Mouse (Mus musculus) brain, adult 2 months (tissue): ENCODE measurements at regions not wholly inside any gene's neighbourhood (a gene's known extent, or its start where the extent isn't known, plus 50 kb on each side); places are given as distances from the start of the nearest gene placed in this dataset.

ENCODE experiments used
- DNase-seq: peaks from one replicate; pipeline ENCODE4 v3.0.0; 2011; ENCODE audit warnings: low read depth, low spot score

DNA sequence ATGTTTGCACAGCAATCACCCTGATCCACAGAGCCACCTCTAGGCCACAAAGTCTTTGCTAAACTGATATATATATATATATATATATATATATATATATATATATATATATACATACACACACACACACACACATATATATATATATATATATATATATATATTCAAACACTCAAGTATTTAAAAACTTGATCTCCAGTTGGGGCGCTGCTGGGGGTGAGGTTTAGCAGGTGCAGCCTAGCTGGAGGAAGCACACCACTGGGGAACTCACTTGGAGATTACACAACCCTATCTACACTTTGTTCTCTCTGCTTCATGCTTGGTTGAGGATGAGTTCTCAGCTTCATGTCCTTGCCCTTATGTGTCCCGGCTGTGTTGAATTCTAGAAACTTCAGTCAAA is 153.6 kb upstream of the Sdk2 start:
- DNase-seq, result no peak

DNA sequence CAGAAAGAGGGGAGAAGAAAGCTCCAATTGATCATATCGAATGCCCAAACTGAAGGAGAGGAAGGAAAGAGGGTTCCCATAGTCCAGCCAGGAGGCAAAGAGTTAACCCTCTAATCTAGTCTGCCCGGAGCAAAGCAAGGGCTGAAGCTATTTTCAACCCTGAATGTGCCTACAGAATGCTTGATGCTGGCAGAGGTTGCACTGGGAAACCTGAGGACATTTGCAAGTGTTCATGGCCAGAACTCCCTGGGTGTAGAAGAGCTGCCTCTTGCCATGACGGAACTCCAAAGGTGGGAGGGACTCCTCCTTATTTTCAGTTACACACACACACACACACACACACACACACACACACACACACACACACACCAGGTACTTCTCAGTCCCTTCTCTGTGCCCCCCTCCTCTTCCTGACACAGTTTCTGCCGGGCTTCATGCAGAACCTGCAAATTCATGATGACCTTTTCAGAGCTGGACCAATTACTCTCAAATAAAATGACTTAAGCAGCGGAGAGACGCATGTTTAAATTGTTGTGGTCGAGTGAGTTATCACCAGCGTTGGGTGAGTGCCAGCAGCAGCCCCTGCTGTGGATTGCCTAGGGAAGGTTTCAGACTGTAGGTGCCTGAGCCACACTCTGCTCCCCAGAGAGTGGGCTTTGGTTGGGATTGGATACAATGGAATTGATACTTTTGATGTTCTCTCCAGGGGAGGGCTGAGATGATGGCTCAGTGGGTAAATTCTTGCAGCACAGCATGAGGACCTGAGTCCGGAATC is 152.1 kb upstream of the Sdk2 start:
- DNase-seq, result no peak

DNA sequence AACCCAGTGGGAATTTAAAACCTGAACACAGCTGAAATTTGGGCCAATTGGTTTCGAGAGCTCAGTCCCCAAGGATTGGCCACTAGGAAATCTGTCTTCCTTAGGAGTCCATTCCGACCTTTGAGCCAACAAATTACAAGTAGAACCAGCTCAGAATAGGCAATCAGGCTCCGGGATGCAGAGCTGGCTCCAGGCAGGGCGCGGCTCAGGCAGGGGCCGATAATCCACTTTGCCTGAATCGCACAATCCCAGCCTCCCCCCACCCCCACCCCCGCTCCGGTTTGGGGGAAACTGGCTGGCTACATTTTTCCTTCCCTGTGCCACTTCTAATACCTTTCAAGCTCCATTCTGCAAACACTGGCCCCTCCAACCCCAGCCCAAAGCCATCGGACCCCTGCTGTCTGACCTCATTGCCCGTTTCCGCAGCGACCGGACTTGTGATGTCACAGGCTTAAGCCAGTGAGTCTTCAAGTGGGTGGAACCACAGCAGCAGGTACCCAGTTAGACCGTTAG is 150.5 kb upstream of the Sdk2 start:
- DNase-seq, result peak; percentile 27

DNA sequence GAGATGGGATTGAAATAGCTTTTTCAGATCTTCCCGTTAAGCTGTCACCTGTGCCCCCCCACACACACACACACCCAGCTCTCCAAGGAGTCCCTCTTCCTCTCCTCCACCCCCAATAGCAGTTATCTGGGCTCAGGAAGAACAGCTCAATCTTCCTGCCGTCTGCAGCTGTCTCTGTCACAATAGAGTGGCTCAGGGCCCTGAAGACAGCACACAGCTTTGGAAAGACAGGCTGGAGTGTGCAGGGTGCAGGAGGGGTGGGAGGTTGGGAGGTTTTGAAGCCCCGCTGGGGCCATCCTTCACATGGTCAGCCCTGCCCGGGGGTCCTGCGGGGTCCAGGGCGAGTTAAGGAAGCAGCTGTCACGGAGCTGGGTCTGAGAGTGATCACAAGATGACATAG is 149.6 kb upstream of the Sdk2 start:
- DNase-seq, result peak; percentile 58

DNA sequence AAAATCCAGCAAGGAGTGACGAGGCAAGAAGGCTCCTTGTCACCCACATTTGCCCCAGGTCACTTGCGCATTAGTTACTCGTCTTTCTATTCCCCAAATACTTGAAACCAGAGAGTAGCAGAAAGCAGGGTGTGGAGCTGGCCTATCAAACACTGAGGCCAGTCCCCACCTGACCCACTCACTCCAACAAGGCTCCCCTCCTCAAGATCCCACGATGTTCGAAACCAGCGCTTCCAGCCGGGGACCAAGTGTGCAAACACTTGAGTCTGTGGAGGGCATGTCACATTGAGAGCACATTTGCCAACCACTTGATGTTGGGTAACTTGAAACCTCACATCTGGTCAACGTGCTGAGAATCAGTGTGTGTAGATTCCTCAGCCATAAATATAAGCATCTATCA is 148.4 kb upstream of the Sdk2 start:
- no peak for DNase-seq

DNA sequence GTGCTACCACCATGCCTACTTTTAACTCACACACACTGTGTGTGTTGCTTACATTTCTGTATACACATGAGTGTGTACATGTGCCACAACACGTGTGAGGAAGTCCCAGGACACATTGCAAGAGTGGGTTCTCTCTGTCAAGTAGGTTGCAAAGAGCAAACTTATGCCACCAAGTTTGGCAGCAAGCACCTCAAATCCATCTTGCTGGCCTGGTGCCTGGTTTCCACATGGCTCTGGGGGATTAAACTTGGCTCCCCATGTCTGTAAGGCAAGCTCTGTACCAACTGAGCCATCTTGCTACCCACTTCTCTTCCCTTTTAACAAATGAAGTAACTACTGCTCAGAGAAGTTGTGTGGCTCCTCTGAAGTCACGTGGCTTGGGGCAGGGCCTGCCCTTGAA is 145.3 kb upstream of the Sdk2 start:
- peak; percentile 52 for DNase-seq

DNA sequence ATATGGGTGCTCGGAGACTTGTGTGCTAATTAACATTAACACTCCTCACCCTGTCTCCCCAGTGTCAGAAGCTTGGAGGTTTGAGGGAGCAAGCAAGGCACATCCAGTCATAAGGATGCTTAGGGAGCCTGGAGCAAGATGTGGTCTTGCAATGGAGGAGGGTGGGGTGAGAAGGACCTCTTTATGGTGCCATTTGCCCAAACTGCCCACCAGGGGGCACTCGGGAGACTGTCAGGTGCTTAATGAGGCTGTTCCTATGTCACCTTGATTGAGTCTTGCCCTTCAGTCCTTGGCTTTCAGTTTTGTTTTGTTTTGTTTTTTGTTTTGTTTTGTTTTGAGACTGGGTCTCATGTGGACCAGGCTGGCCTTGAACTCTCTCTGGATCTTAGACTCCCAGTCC is 138.3 kb upstream of the Sdk2 start:
- peak; percentile 74 for DNase-seq

DNA sequence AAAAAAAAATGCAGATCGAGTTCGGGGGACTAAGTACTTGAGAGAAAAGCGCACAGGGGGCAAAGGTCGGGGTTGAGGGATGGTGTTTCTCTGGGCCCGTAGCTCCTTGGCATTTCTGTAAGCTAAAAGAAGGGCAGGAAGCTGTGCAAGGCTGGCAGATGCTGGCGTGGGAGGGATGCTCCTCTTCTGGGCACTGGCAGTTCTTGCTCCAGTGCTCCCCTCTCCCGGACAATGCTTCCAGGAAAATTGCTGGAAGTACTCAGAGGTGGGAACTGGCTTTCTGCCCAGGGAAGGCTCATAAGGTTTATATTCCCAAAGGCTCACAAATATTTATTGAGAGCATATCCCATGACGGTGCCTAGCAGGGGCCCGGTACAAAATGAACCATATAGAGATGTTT is 136.6 kb upstream of the Sdk2 start:
- peak; percentile 26 for DNase-seq

DNA sequence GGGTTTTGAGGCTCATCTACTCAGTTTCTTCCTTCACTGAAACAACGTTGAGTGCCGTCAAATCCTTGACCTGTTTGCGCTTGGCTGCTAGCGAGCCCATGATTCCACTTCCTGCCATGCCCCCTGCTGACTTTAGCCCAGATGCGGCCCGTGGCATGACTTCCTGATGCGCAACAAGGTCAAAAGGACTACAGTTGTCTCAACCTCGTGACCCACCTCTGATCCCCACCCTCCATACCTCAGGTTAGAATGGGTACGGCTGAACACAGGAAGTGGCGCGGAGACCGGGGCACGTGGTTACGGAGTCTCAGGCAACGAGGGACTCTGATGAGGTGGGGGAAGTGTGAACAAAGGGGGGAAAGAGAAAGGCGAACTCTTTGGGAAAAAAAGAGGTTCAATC is 135.6 kb upstream of the Sdk2 start:
- no peak for DNase-seq

DNA sequence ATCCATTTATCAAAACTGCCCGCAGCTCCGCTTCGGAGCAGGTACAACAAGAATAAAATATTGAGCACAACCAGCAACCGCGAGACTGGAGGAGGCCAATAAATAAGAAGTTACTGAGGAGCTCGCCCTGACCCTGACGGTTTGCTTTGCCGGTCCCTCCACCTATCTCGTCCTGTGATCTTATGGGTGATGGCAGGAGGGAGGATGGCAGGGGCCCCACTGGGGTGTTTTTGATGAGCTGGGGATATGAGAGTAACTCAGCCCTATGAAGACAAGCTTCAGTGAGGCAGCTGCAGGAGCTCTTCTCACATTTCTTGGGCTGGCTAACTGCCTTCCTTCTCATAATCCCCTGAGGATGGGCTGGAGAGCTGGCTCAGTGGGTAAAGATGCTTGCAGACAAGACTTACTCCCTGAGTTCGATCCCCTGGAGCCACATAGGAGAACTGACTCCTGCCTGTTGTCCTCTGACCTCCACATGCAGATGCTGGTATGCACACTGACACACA is 132.3 kb upstream of the Sdk2 start:
- DNase-seq, result no peak

DNA sequence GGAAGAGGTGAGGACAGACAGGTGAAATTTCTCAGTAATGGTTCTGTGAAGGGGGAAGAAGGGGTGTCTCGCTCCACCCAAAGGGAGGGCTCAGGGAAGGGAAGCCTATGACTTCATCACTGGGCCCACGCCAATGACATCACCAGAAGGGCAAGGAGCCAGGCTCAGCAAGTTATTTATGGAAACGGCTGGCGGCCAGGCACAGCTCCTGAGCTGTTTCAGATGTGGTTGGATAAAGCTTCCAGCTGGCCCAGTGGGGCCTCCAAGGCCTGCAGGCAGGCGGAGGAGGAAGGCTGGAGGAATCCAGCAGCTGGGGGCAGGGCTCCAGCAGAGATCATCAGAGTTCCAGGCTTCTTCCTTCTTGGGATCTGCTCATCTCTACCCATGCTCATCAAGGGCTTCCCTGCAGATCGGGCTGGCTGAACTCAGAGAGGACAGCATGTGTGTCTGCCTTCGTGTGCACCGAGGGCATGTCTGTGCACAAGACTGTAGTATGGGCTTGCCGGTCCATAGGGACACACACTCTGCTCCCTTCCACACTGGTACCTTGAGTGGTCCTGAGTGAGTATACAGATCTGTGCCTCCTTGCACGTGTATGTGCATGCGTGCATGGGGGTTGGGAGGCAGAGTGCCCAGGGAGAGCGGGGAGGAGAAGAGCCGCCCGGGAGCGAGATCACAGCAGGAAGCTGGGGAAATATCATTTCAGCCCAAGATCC is 131.6 kb upstream of the Sdk2 start:
- peak; percentile 95 for DNase-seq

DNA sequence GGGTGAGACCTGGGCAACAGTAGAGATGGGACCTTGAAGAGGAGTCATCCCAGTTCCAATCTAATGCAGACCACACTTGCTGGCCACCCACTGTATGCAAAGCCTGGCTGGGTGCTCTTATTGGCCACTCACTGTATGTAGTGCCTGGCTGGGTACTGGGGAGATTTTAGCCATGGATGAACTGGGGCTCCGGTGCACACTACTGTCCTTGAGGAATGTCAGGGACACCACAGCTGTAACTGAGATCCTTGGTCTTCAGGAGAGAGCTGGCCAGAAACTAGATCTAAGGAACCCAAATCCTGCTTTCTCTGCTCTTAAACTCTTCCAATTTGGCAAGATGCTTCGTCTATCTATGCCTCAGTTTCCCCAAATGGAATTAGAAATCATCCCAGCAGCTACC is 128.4 kb upstream of the Sdk2 start:
- no peak for DNase-seq

DNA sequence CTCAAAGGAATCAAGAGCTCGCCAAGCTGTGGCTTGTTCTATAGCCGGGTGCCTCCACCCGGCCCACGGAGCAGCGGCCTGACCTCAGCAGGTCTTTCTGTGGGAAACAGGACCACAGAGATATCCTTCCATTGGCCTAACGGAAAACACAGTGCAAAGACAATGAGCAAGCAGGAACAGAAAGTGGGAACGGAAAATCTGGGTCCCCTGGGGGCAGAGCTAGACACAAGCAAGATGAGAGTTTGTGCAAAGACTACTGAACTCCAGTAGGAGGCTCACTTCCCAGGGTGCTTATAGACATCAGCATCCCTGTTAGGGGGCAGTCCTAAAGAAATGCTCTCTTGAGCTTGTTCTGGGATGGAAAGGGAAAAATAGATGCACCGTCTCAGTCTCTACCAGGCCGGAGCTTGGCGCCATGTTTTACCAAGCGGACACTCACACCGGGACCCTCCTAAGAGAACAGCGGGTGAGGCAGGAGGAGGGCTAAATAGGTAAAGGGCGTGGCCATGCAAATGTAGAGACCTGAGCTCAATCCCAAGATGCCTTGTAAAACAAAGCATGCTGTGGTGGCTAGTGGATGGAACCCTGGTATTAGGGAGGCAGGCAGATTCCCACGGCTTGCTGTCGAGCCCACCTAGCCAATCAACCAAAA is 127.3 kb upstream of the Sdk2 start:
- no peak for DNase-seq

DNA sequence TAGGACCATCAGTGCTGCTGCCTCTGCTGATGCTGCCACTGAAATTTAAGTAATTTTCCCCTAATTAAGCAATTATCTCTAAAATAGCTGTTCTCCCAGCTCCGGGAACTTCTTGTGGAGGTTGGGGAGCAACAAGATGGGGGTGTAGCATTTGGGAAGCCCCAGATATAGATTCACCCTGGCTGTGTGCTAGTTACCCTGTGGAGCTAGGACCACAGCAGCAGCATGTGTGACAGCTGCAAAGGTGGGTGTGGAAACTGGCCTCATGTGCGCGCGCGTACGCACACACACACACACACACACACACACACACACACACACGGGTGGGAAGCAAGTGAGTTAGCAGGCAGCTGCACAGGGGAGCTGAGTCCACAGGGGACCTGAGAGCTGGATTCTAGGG is 126.2 kb upstream of the Sdk2 start:
- peak; percentile 88 for DNase-seq

DNA sequence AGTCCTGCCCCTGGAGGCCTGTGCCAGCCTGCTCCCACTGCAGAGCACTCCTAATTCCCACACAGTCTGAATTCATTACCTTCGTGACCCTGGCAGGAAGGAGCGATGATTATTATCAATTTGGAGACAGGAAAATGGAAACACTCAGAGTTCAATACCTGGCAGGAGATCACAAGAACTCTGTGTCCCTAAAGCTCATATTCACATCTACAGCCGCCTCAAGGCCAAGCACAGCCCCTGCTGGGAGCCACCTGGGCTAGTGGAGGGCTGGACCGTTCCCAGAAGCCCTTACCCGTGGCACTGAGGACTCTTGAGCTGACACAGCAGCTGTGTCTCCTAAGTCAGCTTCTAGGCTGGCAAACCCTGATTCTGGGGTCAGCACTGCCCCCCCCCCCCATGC is 124.8 kb upstream of the Sdk2 start:
- DNase-seq, result no peak

DNA sequence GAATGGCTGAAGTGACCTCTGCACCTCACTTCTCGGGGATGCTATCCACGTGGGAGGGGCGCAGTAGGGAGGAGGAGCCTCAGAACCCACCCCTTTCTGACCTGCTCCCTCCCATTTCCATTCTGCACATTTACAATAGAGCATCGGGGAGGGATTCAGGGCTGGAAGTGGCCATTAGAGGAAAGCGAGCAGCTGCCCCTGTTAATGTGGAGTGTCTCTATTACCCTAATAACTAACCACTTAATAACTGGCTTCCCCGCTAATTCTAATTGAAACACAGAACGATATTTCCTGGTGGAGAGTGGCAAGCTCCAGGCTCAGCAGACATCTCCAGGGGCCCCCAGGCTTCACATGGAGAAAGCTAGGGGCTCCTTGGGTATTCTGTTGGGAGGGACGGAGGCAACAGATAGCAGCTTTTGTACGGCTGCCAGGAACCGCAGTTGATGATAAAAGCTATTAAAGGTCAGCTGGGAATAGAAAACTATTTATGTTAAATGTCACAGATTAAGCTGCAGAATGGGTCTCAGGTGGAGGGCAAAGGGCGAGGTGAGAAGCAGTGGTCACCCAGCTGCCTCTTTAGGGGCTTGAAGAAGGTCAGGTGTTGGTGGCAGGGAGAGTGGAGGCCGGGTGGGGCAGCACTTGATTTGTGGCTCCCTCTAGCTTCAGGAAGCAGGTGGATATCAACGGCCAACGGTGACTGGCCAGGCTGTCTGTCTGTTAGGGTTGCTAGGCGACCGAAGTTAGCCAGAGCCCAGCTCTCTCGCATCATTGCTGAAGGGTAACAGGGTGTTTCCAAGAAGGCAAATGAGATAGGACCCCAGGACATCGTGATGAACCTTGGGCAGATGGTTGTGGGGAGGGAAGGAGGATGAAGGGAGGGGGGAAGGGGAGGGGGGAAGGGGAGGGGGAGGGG is 118.4 kb upstream of the Sdk2 start:
- peak; percentile 77 for DNase-seq

DNA sequence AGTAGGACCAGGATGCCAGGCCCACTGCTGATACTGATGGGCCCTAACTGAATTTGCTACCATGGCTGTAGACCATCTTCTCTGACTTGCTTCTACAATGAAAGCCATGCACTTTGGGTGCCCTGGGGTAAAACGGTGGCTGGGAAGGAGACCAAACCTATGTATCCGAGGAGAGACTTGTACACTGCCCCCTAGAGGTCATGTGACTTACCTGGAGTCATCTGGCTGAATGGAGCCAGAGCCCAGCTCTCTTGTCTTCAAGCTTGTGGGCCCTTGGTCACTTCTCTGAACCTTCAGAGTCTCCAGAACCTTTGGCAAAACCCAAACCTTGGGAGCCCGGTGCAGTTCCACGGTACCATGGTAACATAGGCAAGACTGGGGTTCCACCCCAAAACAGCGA is 117.6 kb upstream of the Sdk2 start:
- DNase-seq, result no peak

DNA sequence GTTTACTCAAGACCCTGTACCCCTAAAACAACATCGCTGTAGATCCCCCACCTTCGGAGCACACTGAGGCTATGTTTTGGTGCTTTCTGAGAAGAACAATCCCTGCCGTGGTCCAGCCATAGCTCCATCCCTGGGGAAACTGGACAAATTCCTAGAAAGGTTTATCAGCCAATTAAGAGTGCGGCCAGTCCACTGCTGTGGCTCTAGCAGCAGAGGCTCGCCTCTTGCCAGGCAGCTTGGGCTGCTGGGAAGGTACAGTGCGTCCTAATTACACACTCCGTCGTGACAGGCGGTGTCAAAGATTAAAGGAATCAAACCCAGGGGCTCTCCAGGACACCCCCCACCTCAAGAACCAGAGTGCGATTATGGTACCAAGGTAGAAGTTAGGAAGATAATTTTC is 116.4 kb upstream of the Sdk2 start:
- DNase-seq, result peak; percentile 57

DNA sequence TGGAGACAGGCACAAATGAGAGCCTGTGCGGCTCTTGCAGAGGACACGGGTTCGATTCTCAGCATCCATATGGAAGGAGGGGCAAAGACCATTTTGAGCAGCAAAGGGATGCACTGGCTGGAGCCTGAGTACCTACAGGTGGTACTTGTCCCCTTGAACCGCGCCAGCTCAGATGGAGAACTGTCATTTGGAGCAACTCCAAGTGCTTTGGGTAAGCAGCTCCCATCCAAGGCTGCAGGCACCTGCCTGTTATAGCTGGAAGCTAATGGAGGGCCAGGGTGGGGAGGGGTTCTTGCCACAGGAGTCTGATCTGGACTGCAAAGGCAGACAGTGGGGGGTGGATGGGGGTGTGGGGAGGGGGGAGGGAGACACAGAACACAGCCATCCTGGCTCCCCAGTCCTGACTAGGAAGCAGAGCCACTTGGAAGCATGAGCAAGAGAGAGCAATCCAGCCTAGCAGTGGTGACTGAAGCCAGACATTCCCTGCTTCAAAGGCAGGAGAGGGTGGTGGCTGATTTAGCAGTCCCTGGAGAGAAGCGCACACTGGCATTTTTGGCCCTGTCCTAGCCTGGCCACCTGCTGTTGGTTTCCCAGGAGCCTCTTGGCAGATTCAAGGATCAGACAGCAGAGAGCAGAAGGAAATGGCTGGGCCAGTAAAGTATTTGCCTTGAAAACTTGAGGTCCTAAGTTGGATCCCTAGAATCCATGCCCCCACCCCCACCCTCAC is 112.1 kb upstream of the Sdk2 start:
- peak; percentile 68 for DNase-seq

DNA sequence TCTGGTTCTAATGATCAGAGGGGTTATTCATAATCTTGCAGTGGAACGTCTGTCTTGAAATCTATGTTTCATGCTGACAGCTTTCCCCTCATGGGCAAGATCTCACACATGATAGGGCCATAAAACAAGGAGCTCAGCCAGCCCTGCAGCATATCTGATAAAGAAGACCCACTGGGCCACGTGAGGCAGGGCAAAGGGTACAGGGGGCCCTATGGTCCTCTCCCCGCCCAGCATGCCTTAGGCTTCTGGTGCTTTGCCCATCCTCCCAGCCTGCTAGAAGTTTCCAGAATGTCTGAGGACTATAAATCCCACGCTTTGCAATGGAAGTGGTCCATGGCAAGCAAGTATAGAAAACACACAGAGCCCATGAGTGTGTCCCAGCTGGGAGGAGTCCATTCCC is 110.9 kb upstream of the Sdk2 start:
- DNase-seq, result no peak

DNA sequence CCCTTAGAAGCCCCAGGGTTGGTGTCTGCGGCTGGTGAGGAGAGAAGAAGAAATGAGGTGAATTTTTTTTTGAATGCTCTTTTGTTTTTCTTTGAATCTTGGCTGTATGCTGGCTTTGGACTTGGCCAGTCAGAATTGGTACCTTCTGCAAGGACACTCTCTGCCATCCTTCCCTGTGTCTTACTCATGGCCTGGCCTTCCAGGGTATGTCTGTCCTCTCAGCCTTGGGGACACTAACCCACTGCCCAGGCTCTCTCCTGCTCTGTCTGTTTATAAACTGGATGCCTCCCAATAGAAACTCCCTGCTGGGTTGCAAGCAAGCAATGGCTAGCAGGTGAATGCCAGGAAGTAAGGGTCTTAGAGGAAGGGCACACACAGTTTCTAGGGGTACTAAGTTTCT is 110.4 kb upstream of the Sdk2 start:
- no peak for DNase-seq
